Mouse (Mus musculus) liver, embryonic 12.5 days (tissue): ENCODE measurements at regions not wholly inside any gene's neighbourhood (a gene's known extent, or its start where the extent isn't known, plus 50 kb on each side); places are given as distances from the start of the nearest gene placed in this dataset.

Source experiments
- ATAC-seq: fragments of 200-750 bp; cut with Nextera tagmentation; 2 replicates; pipeline ENCODE4 v1.8.0; 2017; ENCODE audit warnings: moderate number of reproducible peaks, mild to moderate bottlenecking, moderate library complexity
- H3K27ac ChIP-seq: fragments of 300-500 bp; sonication (generic); 2 replicates; pipeline ENCODE4 v1.5.1; 2016; ENCODE audit warnings: mild to moderate bottlenecking
- H3K27me3 ChIP-seq: fragments of 300-500 bp; sonication (generic); replicated peaks from 2 replicates; pipeline ENCODE4 v1.6.1; 2016; ENCODE audit warnings: mild to moderate bottlenecking, moderate library complexity
- H3K36me3 ChIP-seq: fragments of 300-500 bp; sonication (generic); 2 replicates; pipeline ENCODE4 v1.6.1; 2016; ENCODE audit warnings: mild to moderate bottlenecking, moderate library complexity
- H3K4me1 ChIP-seq: fragments of 300-500 bp; sonication (generic); 2 replicates; pipeline ENCODE4 v1.6.1; 2016
- H3K4me2 ChIP-seq: fragments of 300-500 bp; sonication (generic); 2 replicates; pipeline ENCODE4 v1.6.1; 2016; ENCODE audit warnings: mild to moderate bottlenecking, moderate library complexity
- H3K4me3 ChIP-seq: fragments of 300-500 bp; sonication (generic); 2 replicates; pipeline ENCODE4 v1.5.1; 2016; ENCODE audit warnings: mild to moderate bottlenecking, moderate library complexity
- H3K9ac ChIP-seq: fragments of 300-500 bp; sonication (generic); 2 replicates; pipeline ENCODE4 v1.6.1; 2016; ENCODE audit warnings: mild to moderate bottlenecking, moderate library complexity
- H3K9me3 ChIP-seq: fragments of 300-500 bp; sonication (generic); replicated peaks from 2 replicates; pipeline ENCODE4 v1.6.1; 2016; ENCODE audit warnings: mild to moderate bottlenecking, moderate library complexity
- WGBS: fragments of 180-500 bp; shearing (Covaris S2); methylation state at CpG from one replicate; pipeline ENCODE4 v1.1.7; 2016; ENCODE audit not compliant: insufficient replicate concordance; 5-methylcytosine and 5-hydroxymethylcytosine counted together

GRCm38 (mm10) chr1:57218616-57219015 lies 158.8 kb upstream of the 1700066M21Rik start:
- Histone ChIP-seq H3K4me1 (no peaks in the 10 kb centered on the region), H3K4me3 (no peak overlapping the region), H3K4me2 (no peak overlapping the region), H3K9me3 (no peaks in the 10 kb centered on the region), H3K9ac (no peak overlapping the region), H3K27ac (no peak overlapping the region), H3K27me3 (no peaks in the 10 kb centered on the region), H3K36me3 (no peaks in the 10 kb centered on the region)
- 60% methylated on average over 3 of the region's 3 CpGs for WGBS
- no peak for ATAC-seq

- Histone ChIP-seq H3K27me3 (no peaks in the 10 kb centered on the region), H3K9ac (no peak overlapping the region), H3K36me3 (no peaks in the 10 kb centered on the region), H3K9me3 (no peaks in the 10 kb centered on the region), H3K4me1 (no peaks in the 10 kb centered on the region), H3K4me3 (no peak overlapping the region), H3K27ac (no peak overlapping the region), H3K4me2 (no peak overlapping the region)
- no peak for ATAC-seq
- 67% methylated on average over 10 of the region's 10 CpGs for WGBS
Measured at GRCm38 (mm10) chr1:57224425-57225104, 152.9 kb upstream of the 1700066M21Rik start.

- H3K27me3 ChIP-seq, result no peaks in the 10 kb centered on the region
- H3K4me1 ChIP-seq, result no peaks in the 10 kb centered on the region
- no peak overlapping the region for H3K27ac ChIP-seq
- no peak for ATAC-seq
- WGBS, result 75% methylated on average over 6 of the region's 6 CpGs
- no peak overlapping the region for H3K4me3 ChIP-seq
- no peaks in the 10 kb centered on the region for H3K9me3 ChIP-seq
- no peaks in the 10 kb centered on the region for H3K36me3 ChIP-seq
- no peak overlapping the region for H3K9ac ChIP-seq
- H3K4me2 ChIP-seq, result no peak overlapping the region
Measured at GRCm38 (mm10) chr1:57243607-57244408, 133.6 kb upstream of the 1700066M21Rik start.

GRCm38 (mm10) chr1:57259626-57260025 lies 117.8 kb upstream of the 1700066M21Rik start:
- Histone ChIP-seq H3K27ac (no peak overlapping the region), H3K27me3 (no peaks in the 10 kb centered on the region), H3K4me2 (no peak overlapping the region), H3K4me3 (no peak overlapping the region), H3K4me1 (no peaks in the 10 kb centered on the region), H3K9ac (no peak overlapping the region), H3K9me3 (no peaks in the 10 kb centered on the region), H3K36me3 (no peaks in the 10 kb centered on the region)
- 67% methylated on average over 7 of the region's 7 CpGs for WGBS
- ATAC-seq, result no peak

- H3K9ac ChIP-seq, result no peak overlapping the region
- H3K36me3 ChIP-seq, result no peaks in the 10 kb centered on the region
- H3K4me3 ChIP-seq, result no peak overlapping the region
- H3K27ac ChIP-seq, result no peak overlapping the region
- no peaks in the 10 kb centered on the region for H3K9me3 ChIP-seq
- ATAC-seq, result no peak
- no peaks in the 10 kb centered on the region for H3K27me3 ChIP-seq
- no peak overlapping the region for H3K4me2 ChIP-seq
- 43% methylated on average over 12 of the region's 12 CpGs for WGBS
- H3K4me1 ChIP-seq, result peaks cover 7% of the 10 kb centered on the region
Measured at GRCm38 (mm10) chr1:57265012-57265760, 112.2 kb upstream of the 1700066M21Rik start.

GRCm38 (mm10) chr1:57266695-57267094 lies 110.7 kb upstream of the 1700066M21Rik start:
- peaks cover 7% of the 10 kb centered on the region for H3K4me1 ChIP-seq
- H3K9ac ChIP-seq, result no peak overlapping the region
- no peaks in the 10 kb centered on the region for H3K36me3 ChIP-seq
- H3K4me3 ChIP-seq, result no peak overlapping the region
- ATAC-seq, result no peak
- WGBS, result 63% methylated on average over 4 of the region's 4 CpGs
- H3K27ac ChIP-seq, result no peak overlapping the region
- no peak overlapping the region for H3K4me2 ChIP-seq
- H3K9me3 ChIP-seq, result no peaks in the 10 kb centered on the region
- no peaks in the 10 kb centered on the region for H3K27me3 ChIP-seq

- H3K27me3 ChIP-seq, result no peaks in the 10 kb centered on the region
- 5% methylated on average over 2 of the region's 2 CpGs for WGBS
- H3K27ac ChIP-seq, result no peak overlapping the region
- H3K4me2 ChIP-seq, result no peak overlapping the region
- no peak overlapping the region for H3K9ac ChIP-seq
- H3K9me3 ChIP-seq, result no peaks in the 10 kb centered on the region
- H3K36me3 ChIP-seq, result no peaks in the 10 kb centered on the region
- no peak overlapping the region for H3K4me3 ChIP-seq
- ATAC-seq, result peak; percentile 65; the same call in 1 of the 2 replicates
- H3K4me1 ChIP-seq, result peaks cover 7% of the 10 kb centered on the region
Measured at GRCm38 (mm10) chr1:57267851-57268250, 109.6 kb upstream of the 1700066M21Rik start.

- Histone ChIP-seq H3K27ac (no peak overlapping the region), H3K27me3 (no peaks in the 10 kb centered on the region), H3K9ac (no peak overlapping the region), H3K9me3 (no peaks in the 10 kb centered on the region), H3K4me3 (no peak overlapping the region), H3K4me2 (no peak overlapping the region), H3K36me3 (no peaks in the 10 kb centered on the region), H3K4me1 (peaks cover 7% of the 10 kb centered on the region)
- 45% methylated on average over 13 of the region's 13 CpGs for WGBS
- ATAC-seq, result no peak
Measured at GRCm38 (mm10) chr1:57269679-57270354, 107.6 kb upstream of the 1700066M21Rik start.

- Histone ChIP-seq H3K4me1 (peaks cover 5% of the 10 kb centered on the region), H3K4me3 (no peak overlapping the region), H3K9ac (no peak overlapping the region), H3K9me3 (no peaks in the 10 kb centered on the region), H3K27me3 (no peaks in the 10 kb centered on the region), H3K27ac (no peak overlapping the region), H3K36me3 (no peaks in the 10 kb centered on the region), H3K4me2 (no peak overlapping the region)
- 90% methylated on average over 5 of the region's 5 CpGs for WGBS
- no peak for ATAC-seq
Measured at GRCm38 (mm10) chr1:57272593-57272992, 104.8 kb upstream of the 1700066M21Rik start.

GRCm38 (mm10) chr1:57281549-57281948 lies 95.9 kb upstream of the 1700066M21Rik start:
- ATAC-seq, result no peak
- H3K4me1 ChIP-seq, result no peaks in the 10 kb centered on the region
- 65% methylated on average over 3 of the region's 3 CpGs for WGBS
- no peaks in the 10 kb centered on the region for H3K36me3 ChIP-seq
- H3K27me3 ChIP-seq, result no peaks in the 10 kb centered on the region
- H3K4me3 ChIP-seq, result no peak overlapping the region
- no peaks in the 10 kb centered on the region for H3K9me3 ChIP-seq
- no peak overlapping the region for H3K9ac ChIP-seq
- no peak overlapping the region for H3K27ac ChIP-seq
- no peak overlapping the region for H3K4me2 ChIP-seq

GRCm38 (mm10) chr1:57296186-57296585 lies 81.2 kb upstream of the 1700066M21Rik start:
- Histone ChIP-seq H3K9ac (no peak overlapping the region), H3K36me3 (no peaks in the 10 kb centered on the region), H3K9me3 (no peaks in the 10 kb centered on the region), H3K27me3 (no peaks in the 10 kb centered on the region), H3K27ac (no peak overlapping the region), H3K4me1 (no peaks in the 10 kb centered on the region), H3K4me3 (no peak overlapping the region), H3K4me2 (no peak overlapping the region)
- WGBS, result 67% methylated on average over 1 of the region's 1 CpGs
- ATAC-seq, result no peak
